Comparison of ENCODE assay signal across 23 mouse cellular contexts in the genomic region with DNA sequence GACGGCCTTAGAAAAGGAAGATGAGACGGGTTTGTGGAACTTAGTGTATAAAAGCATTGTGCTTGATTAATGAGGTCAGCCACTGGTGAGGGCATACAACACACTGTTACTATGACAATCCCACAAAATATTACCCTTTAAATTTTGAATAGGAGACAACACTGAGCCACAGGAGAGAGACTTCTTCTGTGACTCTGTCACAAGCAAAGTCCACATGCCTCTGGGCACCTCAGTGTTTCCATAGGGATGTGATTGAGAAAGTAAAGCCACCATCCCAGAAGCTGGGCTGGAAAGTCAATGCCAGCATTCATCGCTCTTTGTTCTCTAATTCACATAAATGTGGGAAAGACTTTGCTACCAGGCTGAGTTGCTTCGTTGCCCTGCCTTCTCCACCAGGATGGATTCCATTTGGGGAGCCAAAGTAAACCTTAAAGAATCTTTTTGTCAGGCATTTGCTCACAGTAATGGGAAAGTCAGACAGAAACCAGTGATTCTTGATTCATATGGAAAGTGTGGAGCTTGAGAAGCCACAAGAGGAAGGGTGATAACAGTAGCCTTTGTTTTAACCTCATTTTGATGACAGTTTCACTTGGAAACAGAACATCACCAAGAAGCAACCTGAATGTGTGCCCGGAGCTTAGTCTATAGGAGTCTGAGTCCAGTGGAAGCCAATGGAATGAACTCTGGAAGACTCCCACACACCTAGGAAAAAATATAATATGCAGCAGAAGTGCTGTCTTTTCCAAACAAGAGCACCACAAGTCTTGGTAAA.
DNase-seq lines count a peak whose midpoint lies in the region; ATAC-seq and TF ChIP-seq lines count a peak whose summit lies in the region.
"Had no signal": no experiment of that assay in that cellular context is flagged by ENCODE, and none has a peak within 500 bp of the region (broad histone marks: within the 10 kb centered on the region; RNA-seq: fewer than 3 reads in every experiment).

No protein-coding gene starts in this region.

- no peaks in the 10 kb centered on the region for H3K4me1 ChIP-seq in neural tube, embryonic 11.5 days (ENCODE audit: control insufficient read depth, insufficient read depth, low read length)
- H3K4me1 ChIP-seq in hindbrain, embryonic 14.5 days (replicated peaks; ENCODE audit: control insufficient read depth, insufficient read depth, low read length), result no peaks in the 10 kb centered on the region
- H3K4me1 ChIP-seq in midbrain, postnatal 0 days (ENCODE audit: insufficient read depth, low read length), result no peaks in the 10 kb centered on the region
- H3K4me1 ChIP-seq: embryonic facial prominence, embryonic 10.5 days; midbrain, embryonic 12.5 days had no signal

- no peak overlapping the region for H3K4me2 ChIP-seq in neural tube, embryonic 11.5 days (ENCODE audit: low read depth)
- H3K4me2 ChIP-seq in hindbrain, embryonic 14.5 days (replicated peaks), result no peak overlapping the region
- no peak overlapping the region for H3K4me2 ChIP-seq in midbrain, postnatal 0 days (ENCODE audit: low read depth, low read length, poor library complexity, severe bottlenecking)
- H3K4me2 ChIP-seq: liver, embryonic 11.5 days; midbrain, embryonic 12.5 days had no signal

- no peak overlapping the region for H3K9ac ChIP-seq in neural tube, embryonic 11.5 days (ENCODE audit: low read length)
- no peak overlapping the region for H3K9ac ChIP-seq in hindbrain, embryonic 14.5 days
- no peak overlapping the region for H3K9ac ChIP-seq in midbrain, postnatal 0 days (replicated peaks; ENCODE audit: low read length, poor library complexity, severe bottlenecking)
- H3K9ac ChIP-seq: midbrain, embryonic 12.5 days had no signal

- peak; percentile 61; the same call in 1 of the 2 replicates for ATAC-seq in neural tube, embryonic 11.5 days (ENCODE audit: insufficient read depth, low FRiP score, low TSS enrichment)
- peak; percentile 84 for ATAC-seq in hindbrain, embryonic 14.5 days (ENCODE audit: low FRiP score)
- ATAC-seq in midbrain, postnatal 0 days (ENCODE audit: low FRiP score), result no peak; the same call in 1 of the 2 replicates
- no peak for ATAC-seq in megakaryocyte, adult 5-6 weeks (ENCODE audit: poor library complexity, severe bottlenecking)
- ATAC-seq: intestine, embryonic 16.5 days had no signal

- no peaks in the 10 kb centered on the region for H3K9me3 ChIP-seq in neural tube, embryonic 11.5 days (ENCODE audit: control insufficient read depth, low read length)
- H3K9me3 ChIP-seq in hindbrain, embryonic 14.5 days (ENCODE audit: control insufficient read depth, low read length), result no peaks in the 10 kb centered on the region
- no peaks in the 10 kb centered on the region for H3K9me3 ChIP-seq in midbrain, postnatal 0 days (ENCODE audit: low read length)
- H3K9me3 ChIP-seq: embryonic facial prominence, embryonic 10.5 days; midbrain, embryonic 12.5 days had no signal

- H3K27me3 ChIP-seq in neural tube, embryonic 11.5 days (ENCODE audit: control insufficient read depth, insufficient read depth, low read length), result no peaks in the 10 kb centered on the region
- H3K27me3 ChIP-seq in hindbrain, embryonic 14.5 days (ENCODE audit: control insufficient read depth, insufficient read depth, low read length), result no peaks in the 10 kb centered on the region
- H3K27me3 ChIP-seq in midbrain, postnatal 0 days (ENCODE audit: insufficient read depth, low read length), result no peaks in the 10 kb centered on the region
- H3K27me3 ChIP-seq: midbrain, embryonic 12.5 days had no signal

- 63% methylated on average over 5 of the region's 5 CpGs for WGBS in neural tube, embryonic 11.5 days
- 37% methylated on average over 5 of the region's 5 CpGs for WGBS in hindbrain, embryonic 14.5 days
- WGBS in midbrain, postnatal 0 days, result 66% methylated on average over 5 of the region's 5 CpGs

- H3K4me3 ChIP-seq in neural tube, embryonic 11.5 days (ENCODE audit: low read depth, low read length), result no peak overlapping the region
- H3K4me3 ChIP-seq in hindbrain, embryonic 14.5 days (replicated peaks; ENCODE audit: low read length), result no peak overlapping the region
- no peak overlapping the region for H3K4me3 ChIP-seq in midbrain, postnatal 0 days (ENCODE audit: low read depth, low read length)
- H3K4me3 ChIP-seq: embryonic facial prominence, embryonic 10.5 days; left cerebral cortex, adult 2 months; midbrain, embryonic 12.5 days had no signal

- no peak for TF ChIP-seq CTCF in midbrain, postnatal 0 days (IDR thresholded peaks at IDR 0.05)

- H3K27ac ChIP-seq in neural tube, embryonic 11.5 days (ENCODE audit: low read depth, low read length), result no peak overlapping the region
- no peak overlapping the region for H3K27ac ChIP-seq in hindbrain, embryonic 14.5 days
- H3K27ac ChIP-seq in midbrain, postnatal 0 days (ENCODE audit: low read depth, low read length), result no peak overlapping the region
- H3K27ac ChIP-seq: embryonic facial prominence, embryonic 10.5 days; left cerebral cortex, adult 2 months; midbrain, embryonic 12.5 days had no signal

- DNase-seq in neural tube, embryonic 11.5 days (ENCODE audit: low spot score), result peak; percentile 17
- DNase-seq in neural tube, embryonic 10.5 days (ENCODE audit: extremely low spot score, low spot score), result no peak
- peak; percentile 43 for DNase-seq in hindbrain, embryonic 14.5 days (ENCODE audit: low spot score)
- DNase-seq in midbrain, postnatal 0 days (ENCODE audit: low spot score), result peak; percentile 77
- no peak for DNase-seq in heart, adult 8-10 months (ENCODE audit: low spot score)
- DNase-seq in adrenal gland, adult 8-10 months, result no peak
- DNase-seq: adrenal gland, postnatal 10 days; B cell, adult 2 months; cerebellum, adult 11 months; cerebellum, postnatal 10 days; heart, adult 11 months; heart, postnatal 4 days; kidney, postnatal 36 days; lung, adult 2 months; right cerebral cortex, postnatal 14 days; spleen, adult 18-20 months; thymus, postnatal 4 days had no signal

- no peaks in the 10 kb centered on the region for H3K36me3 ChIP-seq in neural tube, embryonic 11.5 days (ENCODE audit: control insufficient read depth, insufficient read depth, low read length)
- H3K36me3 ChIP-seq in hindbrain, embryonic 14.5 days (replicated peaks; ENCODE audit: control insufficient read depth, insufficient read depth), result no peaks in the 10 kb centered on the region
- no peaks in the 10 kb centered on the region for H3K36me3 ChIP-seq in midbrain, postnatal 0 days (ENCODE audit: insufficient read depth, low read length)
- H3K36me3 ChIP-seq: embryonic facial prominence, embryonic 10.5 days; midbrain, embryonic 12.5 days had no signal

Comparison
In these comparisons a context has a peak if more than half of its experiments do, and no peak if none do; other contexts are left out.
1. DNase-seq: peak in neural tube, embryonic 11.5 days (single experiment), hindbrain, embryonic 14.5 days (single experiment) and midbrain, postnatal 0 days (single experiment); none in neural tube, embryonic 10.5 days (single experiment), heart, adult 8-10 months (single experiment) and adrenal gland, adult 8-10 months (single experiment).
2. ATAC-seq: peak in neural tube, embryonic 11.5 days (single experiment) and hindbrain, embryonic 14.5 days (single experiment); none in midbrain, postnatal 0 days (single experiment) and megakaryocyte, adult 5-6 weeks (single experiment).